In genomic region chr1:72872521-72872920, GRCm38 (mm10) we compare ENCODE assay signal across 7 mouse cellular contexts. TPM values are rescaled to one million over a fixed set of nuclear protein-coding genes. Genes with fewer than 3 reads are reported as not detected.
DNase-seq lines count a peak whose midpoint lies in the region; ATAC-seq lines count a peak whose summit lies in the region.

No protein-coding gene starts in this region.

- H3K4me2 ChIP-seq in hindbrain, embryonic 13.5 days = peak overlapping the region; percentile 95

- peak; percentile 93 for DNase-seq in Muller cell, postnatal 12 days (ENCODE audit: inconsistent ontology term)
- peak; percentile 75 for DNase-seq in cerebellum, adult 8-10 months
- peak; percentile 68 to 77 for DNase-seq in layer of hippocampus, postnatal 14 days (ENCODE audit: low spot score in 2 of 2)
- peak; percentile 63 to 71 for DNase-seq in lung, postnatal 4 days
- peak; percentile 48 for DNase-seq in splenic B cell, adult 2 months (ENCODE audit: low read depth, low spot score)

- no peaks in the 10 kb centered on the region for H3K36me3 ChIP-seq in hindbrain, embryonic 13.5 days
- H3K36me3 ChIP-seq in splenic B cell, adult 2 months (ENCODE audit: control insufficient read depth, insufficient read depth, low read length, poor library complexity, severe bottlenecking) = no peaks in the 10 kb centered on the region

- H3K9ac ChIP-seq in hindbrain, embryonic 13.5 days = 0 out of 2 replicates have a peak overlapping the region, but pooled peaks have one; percentile 78

- H3K27me3 ChIP-seq in hindbrain, embryonic 13.5 days = peaks cover 48% of the 10 kb centered on the region
- no peaks in the 10 kb centered on the region for H3K27me3 ChIP-seq in splenic B cell, adult 2 months (ENCODE audit: control insufficient read depth, insufficient read depth, low read length, poor library complexity, severe bottlenecking)

- peaks cover 65% of the 10 kb centered on the region for H3K4me1 ChIP-seq in hindbrain, embryonic 13.5 days (replicated peaks)

- H3K9me3 ChIP-seq in hindbrain, embryonic 13.5 days = no peaks in the 10 kb centered on the region

- ATAC-seq in frontal cortex, adult (ENCODE audit: low TSS enrichment) = peak; percentile 17
- ATAC-seq in hindbrain, embryonic 13.5 days (ENCODE audit: low FRiP score) = peak; percentile 50

- 0% methylated on average over 8 of the region's 8 CpGs for WGBS in hindbrain, embryonic 13.5 days

- peak overlapping the region; percentile 57 for H3K4me3 ChIP-seq in hindbrain, embryonic 13.5 days

- peak overlapping the region; percentile 42; the same call in 1 of the 2 replicates for H3K27ac ChIP-seq in hindbrain, embryonic 13.5 days

RNA-seq across cellular contexts. Expression of gene Igfbp5, which starts 2.2 kb away (rescaled TPM):
- 60.5 and 68.4 TPM in 2 replicates for polyA plus RNA-seq in hindbrain, embryonic 13.5 days (2015; fragmentation: Nextera tagmentation; extraction: Ambion mirVana)
- total RNA-seq in layer of hippocampus, postnatal 14 days (2021) = 10 to 100 TPM; 61.5 to 66.8 TPM

RNA-seq across cellular contexts. Expression of gene Igfbp2, which starts 48.2 kb away (rescaled TPM):
- 392 and 465 TPM in 2 replicates for polyA plus RNA-seq in hindbrain, embryonic 13.5 days (2015; fragmentation: Nextera tagmentation; extraction: Ambion mirVana)
- total RNA-seq in layer of hippocampus, postnatal 14 days (2021) = 100 to 1,000 TPM in 1 of 2 experiments, 10 to 100 TPM in 1; 56.4 to 116 TPM

Comparison
In these comparisons a context has a peak if more than half of its experiments do, and no peak if none do; other contexts are left out.
1. Peak in every context shown above with its lines: DNase-seq, ATAC-seq, H3K4me3 ChIP-seq and H3K27ac ChIP-seq.